Mouse (Mus musculus) heart, postnatal 0 days (tissue): ENCODE data around the gene Mb21d2. TPM values are rescaled to one million over a fixed set of nuclear protein-coding genes. Genes with fewer than 3 reads are reported as not detected.

Experiments used
- ATAC-seq: fragments of 200-750 bp; cut with Nextera tagmentation; 2 replicates; pipeline ENCODE4 v1.8.0; 2017; ENCODE audit warnings: low read depth, moderate number of reproducible peaks, moderate library complexity; ENCODE audit not compliant: insufficient read depth
- DNase-seq: peaks from one replicate; pipeline ENCODE4 v3.0.0-alpha.2; 2016; ENCODE audit warnings: low spot score
- H3K27ac ChIP-seq: fragments of 300-500 bp; sonication (generic); 2 replicates; pipeline ENCODE4 v1.5.1; 2014; ENCODE audit warnings: low read depth, mild to moderate bottlenecking
- H3K27me3 ChIP-seq: fragments of 300-500 bp; sonication (generic); 2 replicates; pipeline ENCODE4 v1.6.1; 2014; ENCODE audit warnings: low read length, mixed read lengths; ENCODE audit not compliant: control insufficient read depth, insufficient read depth
- H3K36me3 ChIP-seq: fragments of 300-500 bp; sonication (generic); replicated peaks from 2 replicates; pipeline ENCODE4 v1.6.1; 2014; ENCODE audit warnings: low read length, mixed read lengths; ENCODE audit not compliant: control insufficient read depth, insufficient read depth
- H3K4me1 ChIP-seq: fragments of 300-500 bp; sonication (generic); 2 replicates; pipeline ENCODE4 v1.6.1; 2014; ENCODE audit warnings: antibody characterized with exemption; ENCODE audit not compliant: control insufficient read depth, insufficient read depth
- H3K4me2 ChIP-seq: fragments of 300-500 bp; sonication (generic); 2 replicates; pipeline ENCODE4 v1.6.1; 2014; ENCODE audit warnings: low read depth, mild to moderate bottlenecking, low read length, moderate library complexity
- H3K4me3 ChIP-seq: fragments of 300-500 bp; sonication (generic); 2 replicates; pipeline ENCODE4 v1.5.1; 2014; ENCODE audit warnings: low read depth, low read length
- H3K9ac ChIP-seq: fragments of 300-500 bp; sonication (generic); replicated peaks from 2 replicates; pipeline ENCODE4 v1.6.1; 2014; ENCODE audit warnings: low read depth, low read length, mixed read lengths
- H3K9me3 ChIP-seq: fragments of 300-500 bp; sonication (generic); replicated peaks from 2 replicates; pipeline ENCODE4 v1.6.1; 2016; ENCODE audit warnings: low read length; ENCODE audit not compliant: control insufficient read depth
- CTCF ChIP-seq: IDR thresholded peaks from 2 replicates; pipeline ENCODE4 v1.5.1; 2016; ENCODE audit warnings: antibody characterized with exemption, control low read depth, low read depth
- EP300 ChIP-seq: IDR thresholded peaks from 2 replicates; pipeline ENCODE4 v1.6.1; 2016; ENCODE audit warnings: antibody characterized with exemption, low read depth
- WGBS: fragments of 180-500 bp; shearing (Covaris S2); extraction: QIAGEN DNeasy Blood & Tissue Kit; methylation state at CpG from one replicate; pipeline ENCODE4 v1.1.7; 2014; 5-methylcytosine and 5-hydroxymethylcytosine counted together
- polyA plus RNA-seq: library from polyadenylated mRNA; unstranded; fragments of >200 nt; fragmentation: Nextera tagmentation; extraction: Ambion mirVana; gene quantifications from 2 replicates; pipeline ENCODE4 v1.2.1, GENCODE M21; 2015
- total RNA-seq: library from RNA; depleted of rRNA; stranded (reverse); fragments of >200 nt; gene quantifications from 2 replicates; pipeline ENCODE4 v1.2.3, GENCODE M21; 2014; ENCODE audit warnings: low replicate concordance

Gene Mb21d2
- total and polyA plus RNA-seq, 2 experiments from 2014 or later, result 1.9 to 15.6 TPM

DNA sequence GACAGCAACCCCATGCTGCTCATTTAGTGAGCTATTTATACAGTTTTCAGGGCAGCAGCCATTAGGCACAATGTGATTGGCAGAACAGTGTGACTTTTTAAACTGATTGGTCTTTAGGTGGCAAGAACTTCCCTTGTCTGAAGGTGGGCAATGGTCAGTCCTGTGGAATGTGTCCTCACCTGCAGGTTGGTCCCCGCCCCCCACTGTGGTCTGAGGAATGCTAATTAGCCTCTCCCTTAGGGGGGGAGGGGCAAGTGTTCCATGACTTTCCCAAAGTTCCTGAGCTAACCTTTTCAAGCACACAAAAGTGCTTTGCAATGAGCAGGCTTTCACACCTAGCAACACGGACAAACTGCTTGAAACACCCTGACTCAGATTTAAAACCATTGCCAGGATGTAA lies 13.8 kb upstream of the Mb21d2 start:
- no peak overlapping the region for H3K4me3 ChIP-seq
- H3K4me1 ChIP-seq, result peaks cover 5% of the 10 kb centered on the region; the same call in 1 of the 2 replicates
- H3K36me3 ChIP-seq, result no peaks in the 10 kb centered on the region
- ATAC-seq (no peak), DNase-seq (no peak)
- no peak overlapping the region for H3K27ac ChIP-seq
- H3K9me3 ChIP-seq, result no peaks in the 10 kb centered on the region
- H3K27me3 ChIP-seq, result no peaks in the 10 kb centered on the region
- 56% methylated on average over 2 of the region's 2 CpGs for WGBS
- no peak overlapping the region for H3K9ac ChIP-seq
- TF ChIP-seq CTCF, result no peak
- TF ChIP-seq EP300, result no peak
- H3K4me2 ChIP-seq, result no peak overlapping the region

DNA sequence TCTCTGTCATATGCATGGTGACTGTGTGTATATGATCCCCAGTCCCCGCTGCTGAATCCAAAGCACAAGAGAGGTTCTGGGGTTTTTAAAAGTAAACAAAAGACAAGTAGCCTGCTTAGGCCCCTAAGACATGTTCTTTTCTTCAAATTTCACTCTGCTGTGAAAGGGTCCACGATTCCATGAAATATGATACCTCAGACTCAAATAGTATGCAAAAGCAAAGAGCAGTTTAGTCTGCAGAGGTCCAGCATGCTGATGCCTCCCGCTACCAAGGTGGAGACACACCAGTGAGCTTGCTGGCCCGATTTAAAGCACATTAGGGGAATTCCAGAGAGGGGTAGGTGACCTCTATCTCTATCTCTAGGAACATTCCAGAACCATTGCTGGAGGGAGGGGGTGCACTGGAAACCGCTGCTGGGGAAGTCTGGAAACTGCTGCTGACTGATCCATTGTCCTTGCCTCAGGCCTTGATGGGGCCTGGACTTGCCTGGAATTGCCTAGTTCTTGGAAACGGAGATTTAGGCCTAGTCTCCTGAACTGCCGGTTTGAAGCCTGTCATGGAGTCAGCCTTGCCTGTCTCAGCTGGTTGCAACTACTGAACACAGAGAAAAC lies 6.8 kb upstream of the Mb21d2 start:
- H3K36me3 ChIP-seq, result no peaks in the 10 kb centered on the region
- H3K27ac ChIP-seq, result no peak overlapping the region
- H3K9me3 ChIP-seq, result no peaks in the 10 kb centered on the region
- no peak for TF ChIP-seq EP300
- TF ChIP-seq CTCF, result no peak
- ATAC-seq, result peak; percentile 39; the same call in 1 of the 2 replicates
- no peak for DNase-seq
- no peak overlapping the region for H3K4me2 ChIP-seq
- H3K27me3 ChIP-seq, result no peaks in the 10 kb centered on the region
- peaks cover 5% of the 10 kb centered on the region; the same call in 1 of the 2 replicates for H3K4me1 ChIP-seq
- WGBS, result 55% methylated on average over 7 of the region's 7 CpGs
- H3K4me3 ChIP-seq, result no peak overlapping the region
- H3K9ac ChIP-seq, result no peak overlapping the region

GRCm38 (mm10) chr16:28935701-28936100 lies 6.2 kb upstream of the Mb21d2 start:
- no peaks in the 10 kb centered on the region for H3K36me3 ChIP-seq
- no peaks in the 10 kb centered on the region for H3K27me3 ChIP-seq
- H3K9ac ChIP-seq, result no peak overlapping the region
- no peak for ATAC-seq
- H3K27ac ChIP-seq, result no peak overlapping the region
- WGBS, result 80% methylated on average over 3 of the region's 3 CpGs
- no peak overlapping the region for H3K4me3 ChIP-seq
- peaks cover 5% of the 10 kb centered on the region; the same call in 1 of the 2 replicates for H3K4me1 ChIP-seq
- no peak for TF ChIP-seq EP300
- no peak for TF ChIP-seq CTCF
- no peaks in the 10 kb centered on the region for H3K9me3 ChIP-seq
- no peak for DNase-seq
- H3K4me2 ChIP-seq, result no peak overlapping the region

- Histone ChIP-seq H3K4me1 (peaks cover 8% of the 10 kb centered on the region), H3K36me3 (no peaks in the 10 kb centered on the region), H3K4me3 (no peak overlapping the region), H3K9me3 (no peaks in the 10 kb centered on the region), H3K27me3 (no peaks in the 10 kb centered on the region), H3K4me2 (no peak overlapping the region), H3K9ac (no peak overlapping the region), H3K27ac (no peak overlapping the region)
- TF ChIP-seq EP300 (no peak), CTCF (no peak)
- DNase-seq (no peak), ATAC-seq (no peak)
- 86% methylated on average over 2 of the region's 2 CpGs for WGBS
Observed at GRCm38 (mm10) chr16:28931213-28931612, 1.7 kb upstream of the Mb21d2 start.

DNA sequence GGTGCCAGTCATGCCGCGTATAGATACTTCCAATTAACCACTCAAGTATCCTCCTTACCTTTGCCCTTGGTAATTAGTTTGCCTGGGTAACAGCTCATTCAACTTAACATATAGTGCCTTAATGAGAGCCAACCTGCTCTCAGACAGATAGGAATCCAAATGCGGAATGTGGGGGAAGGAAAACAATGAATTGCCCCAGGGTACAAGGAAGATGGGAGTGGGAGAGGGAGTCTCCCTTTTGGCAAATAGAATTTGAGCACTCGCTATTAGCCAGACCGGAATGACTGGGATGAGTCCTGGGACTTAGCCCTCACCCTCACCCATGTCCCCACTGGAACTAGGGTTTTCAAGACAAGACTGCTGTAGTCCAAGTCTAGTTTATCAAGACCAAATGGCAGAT lies 953 bp upstream of the Mb21d2 start:
- DNase-seq (no peak), ATAC-seq (no peak)
- Histone ChIP-seq H3K27me3 (no peaks in the 10 kb centered on the region), H3K27ac (no peak overlapping the region), H3K4me2 (peak overlapping the region; percentile 88), H3K9me3 (no peaks in the 10 kb centered on the region), H3K4me3 (peak overlapping the region; percentile 86), H3K4me1 (peaks cover 8% of the 10 kb centered on the region), H3K9ac (no peak overlapping the region), H3K36me3 (no peaks in the 10 kb centered on the region)
- TF ChIP-seq CTCF, result no peak
- TF ChIP-seq EP300, result no peak
- WGBS, result 26% methylated on average over 5 of the region's 5 CpGs
